Mouse (Mus musculus) spleen, postnatal 14 days (tissue): ENCODE measurements around the gene 4930578C19Rik.
"Not testable (repeated sequence)": the region's sequence is repeated elsewhere in the genome, so short reads cannot be mapped to it uniquely, and the experiment has no call there.

Experiments
- DNase-seq, 2 experiments: peaks; one replicate each; pipeline ENCODE4 v3.0.0; 2021 to 2022; ENCODE audit warnings: low spot score in 2 of 2

The 4930578C19Rik gene

DNA sequence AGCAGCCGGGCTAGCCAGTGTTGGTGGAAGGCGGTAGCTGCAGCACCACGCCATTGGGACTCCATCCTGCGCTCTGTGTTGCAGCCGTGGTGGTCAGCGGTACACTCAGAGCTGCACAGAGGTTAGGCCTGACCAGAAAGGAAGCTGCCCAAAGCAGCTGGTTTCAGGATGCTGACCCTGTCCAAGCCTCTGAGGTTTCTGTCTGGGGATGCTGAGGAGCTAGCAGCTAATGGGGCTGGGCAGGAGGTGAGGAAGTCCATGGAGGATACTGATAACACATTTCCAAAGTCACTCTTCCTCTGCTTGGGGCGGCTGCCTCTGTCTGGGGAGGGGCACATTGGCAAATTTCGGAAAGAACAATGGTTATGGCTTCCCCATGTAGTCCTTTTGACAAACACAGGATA lies at the start of gene 4930578C19Rik:
4930578C19Rik (minus strand) TSS at position 200 of the 404 bp plus-strand sequence.
- no peak for DNase-seq

DNA sequence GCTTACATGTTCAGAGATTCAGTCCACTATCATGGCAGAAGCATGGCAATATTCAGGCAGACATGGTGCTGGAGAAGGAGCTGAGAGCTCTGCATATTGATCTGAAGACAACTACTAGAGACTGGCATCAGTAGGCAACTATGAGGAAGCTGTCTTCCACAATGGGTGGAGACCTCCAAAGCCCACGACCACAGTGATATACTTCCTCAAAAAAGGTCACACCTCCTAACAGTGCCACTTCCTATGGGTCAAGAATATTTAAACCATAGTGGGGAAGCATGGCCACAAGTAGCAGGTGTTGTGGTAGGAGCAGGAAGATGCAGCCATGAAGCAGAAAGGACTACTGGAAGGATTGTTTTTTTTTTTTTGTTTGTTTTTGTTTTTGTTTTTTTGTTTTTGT lies 6.5 kb upstream of the 4930578C19Rik start:
- DNase-seq: no peak

DNA sequence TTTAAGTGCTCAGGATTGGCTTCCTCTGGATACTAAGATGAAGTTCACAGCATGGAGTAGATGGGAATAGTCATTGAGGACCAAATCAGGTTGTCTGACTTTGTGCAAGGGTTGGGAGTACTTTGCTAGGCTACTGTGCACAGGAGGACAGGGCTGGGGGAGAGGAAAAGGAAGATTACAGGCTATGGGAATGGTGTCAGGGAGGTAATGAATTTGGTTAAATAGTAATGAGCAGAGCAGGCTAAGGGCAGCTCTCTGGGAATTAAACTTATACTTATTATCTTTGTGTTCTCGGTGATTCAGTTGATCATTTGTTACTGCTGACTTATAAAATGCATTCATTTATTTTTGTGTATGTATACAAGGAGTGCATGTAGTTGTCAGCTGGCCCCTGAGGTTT lies 1.7 kb upstream of the 4930578C19Rik start:
- no peak for DNase-seq

DNA sequence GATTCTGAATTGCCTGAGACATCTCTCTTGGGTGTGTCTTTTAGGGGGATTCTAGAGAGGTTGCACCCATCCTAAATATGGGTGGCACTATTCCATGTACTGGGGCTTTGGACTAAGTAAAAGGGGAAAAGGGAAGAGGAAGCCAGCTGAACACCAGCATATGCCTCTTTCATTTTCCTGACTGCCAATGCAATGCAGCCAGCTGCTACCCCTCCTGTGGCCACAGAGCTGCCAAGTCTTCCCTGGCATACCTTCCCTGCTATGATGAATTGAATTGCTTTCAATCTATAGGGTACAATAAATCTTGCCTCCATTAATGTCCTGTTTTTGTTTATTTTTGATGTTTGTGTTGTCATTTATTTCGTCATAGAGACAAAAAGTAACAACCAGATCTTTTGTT lies 9.6 kb downstream of the 4930578C19Rik start:
- DNase-seq: no peak

DNA sequence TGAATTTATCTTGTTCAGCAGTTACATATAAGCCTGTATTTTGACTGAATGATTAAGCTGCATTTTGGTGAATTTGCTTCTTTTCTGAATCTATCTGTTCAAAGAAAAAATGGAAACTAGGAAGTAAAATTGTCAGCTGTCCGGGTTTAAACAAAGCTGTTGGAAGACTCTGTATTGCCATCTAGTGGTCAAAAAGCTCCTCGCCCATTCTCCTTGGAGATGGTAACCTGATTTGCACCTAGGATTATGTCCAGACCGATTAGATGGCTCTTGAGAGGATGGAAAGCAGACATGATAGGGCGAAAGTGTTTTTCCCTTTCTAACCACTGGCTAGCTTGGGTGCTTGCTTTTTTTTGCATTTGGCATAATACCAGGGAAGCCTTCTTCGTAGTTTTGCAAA lies 19.1 kb downstream of the 4930578C19Rik start:
- peak in 1 of 2 experiments; percentile 3 for DNase-seq

DNA sequence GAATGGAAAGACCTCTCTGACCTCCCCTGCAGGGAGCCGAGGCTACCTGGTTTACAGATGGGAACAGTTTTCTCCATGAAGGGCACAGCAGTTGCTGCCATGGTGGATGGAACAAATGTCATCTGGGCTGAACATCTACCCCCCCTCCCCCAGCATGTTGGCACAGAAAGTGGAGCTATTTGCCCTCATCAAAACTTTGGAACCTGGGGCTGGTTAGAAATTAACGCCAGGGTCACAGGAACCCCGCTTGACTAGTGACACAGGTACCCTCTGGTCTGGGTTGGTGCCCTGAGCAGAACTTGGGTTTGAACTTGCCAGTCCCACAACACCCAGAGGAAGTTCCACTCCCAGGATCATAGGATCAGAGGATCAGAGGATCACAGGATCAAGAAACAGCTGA lies 35.7 kb downstream of the 4930578C19Rik start:
- no peak for DNase-seq

DNA sequence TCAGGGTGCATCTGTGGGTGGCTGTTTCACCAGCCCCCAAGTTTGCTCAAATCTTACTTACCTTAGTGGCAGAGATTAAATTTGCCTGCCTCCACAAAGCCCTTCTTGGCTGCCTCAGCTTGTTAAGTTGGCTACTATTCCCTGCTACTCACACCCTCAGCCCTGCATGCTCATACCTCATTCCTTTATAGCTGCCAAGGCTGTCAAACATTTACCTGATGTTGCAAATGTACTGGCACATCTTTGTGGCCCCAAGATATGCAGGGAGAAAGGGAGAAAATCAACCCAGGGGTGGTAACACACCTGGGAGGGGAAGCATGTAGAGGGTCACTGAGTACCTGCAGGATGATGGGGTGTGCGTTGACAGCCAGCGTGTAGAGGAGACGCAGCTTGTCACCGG lies 38.0 kb downstream of the 4930578C19Rik start:
- DNase-seq: no peak

DNA sequence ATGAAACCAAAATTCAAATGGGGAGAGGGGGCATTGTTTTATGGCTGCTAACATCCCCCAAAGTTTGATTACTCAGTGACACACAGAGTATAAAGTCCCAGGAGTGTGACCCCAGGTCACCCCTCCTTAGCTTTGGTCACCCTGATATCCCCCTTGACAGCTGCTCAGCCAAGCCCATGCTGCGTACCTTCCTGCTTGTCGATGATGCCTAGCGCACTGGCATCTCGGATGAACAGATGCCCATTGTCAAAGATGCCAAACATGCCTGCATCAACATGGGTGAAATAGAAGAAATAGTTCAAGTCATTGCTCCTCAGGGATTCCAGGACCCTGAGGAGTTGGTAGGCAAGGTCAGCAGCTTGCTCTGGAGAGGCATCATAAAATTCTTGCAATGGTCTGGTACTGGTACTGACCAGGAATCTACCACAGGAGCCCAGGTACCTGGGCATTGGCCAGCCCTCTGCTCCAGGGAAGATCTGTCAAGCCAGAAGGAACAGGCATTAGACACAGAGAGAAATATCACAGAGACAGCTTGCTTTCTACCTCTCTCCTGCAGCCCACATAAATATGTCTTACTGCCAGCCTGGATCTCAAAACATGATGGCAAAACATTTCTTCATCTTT lies 40.9 kb downstream of the 4930578C19Rik start:
- DNase-seq: no peak

DNA sequence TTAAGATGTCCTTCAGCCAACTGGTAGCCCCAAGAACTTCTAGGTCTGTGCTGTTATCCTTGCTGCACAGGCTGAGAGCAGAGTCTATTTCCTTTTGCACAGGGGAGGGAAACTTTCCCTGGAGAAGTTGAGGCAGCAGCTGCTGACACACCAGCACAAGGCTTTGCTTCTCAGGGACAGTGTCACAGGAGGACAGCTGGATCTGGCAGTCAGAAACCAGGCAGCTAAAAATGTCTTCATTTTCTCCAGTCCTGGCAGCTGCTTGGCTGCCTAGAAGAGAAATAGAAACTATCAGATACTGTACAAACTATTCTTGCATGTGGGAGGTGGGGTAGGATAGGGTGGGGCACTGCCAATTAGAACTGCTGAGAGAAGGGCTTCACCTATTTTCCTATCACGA lies 42.2 kb downstream of the 4930578C19Rik start:
- no peak for DNase-seq

DNA sequence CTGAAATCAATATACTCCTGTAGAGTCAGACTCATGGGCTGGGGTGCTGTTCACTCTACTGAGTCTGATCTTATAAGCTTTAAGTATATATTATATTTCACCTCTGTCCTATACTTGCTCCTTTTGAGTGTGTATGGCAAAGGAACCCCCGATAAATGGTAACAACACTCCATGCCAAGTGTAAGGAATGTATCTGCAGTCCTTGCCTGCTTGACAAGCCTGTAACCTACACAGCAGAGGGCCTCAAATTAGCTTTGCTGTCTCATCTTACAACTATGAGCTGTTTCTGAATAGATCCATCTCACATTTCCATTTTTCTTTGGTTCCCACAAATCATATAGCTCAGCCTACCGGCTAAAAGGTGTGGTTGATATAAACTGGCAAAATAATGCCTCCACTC lies 46.6 kb downstream of the 4930578C19Rik start:
- DNase-seq: no peak

DNA sequence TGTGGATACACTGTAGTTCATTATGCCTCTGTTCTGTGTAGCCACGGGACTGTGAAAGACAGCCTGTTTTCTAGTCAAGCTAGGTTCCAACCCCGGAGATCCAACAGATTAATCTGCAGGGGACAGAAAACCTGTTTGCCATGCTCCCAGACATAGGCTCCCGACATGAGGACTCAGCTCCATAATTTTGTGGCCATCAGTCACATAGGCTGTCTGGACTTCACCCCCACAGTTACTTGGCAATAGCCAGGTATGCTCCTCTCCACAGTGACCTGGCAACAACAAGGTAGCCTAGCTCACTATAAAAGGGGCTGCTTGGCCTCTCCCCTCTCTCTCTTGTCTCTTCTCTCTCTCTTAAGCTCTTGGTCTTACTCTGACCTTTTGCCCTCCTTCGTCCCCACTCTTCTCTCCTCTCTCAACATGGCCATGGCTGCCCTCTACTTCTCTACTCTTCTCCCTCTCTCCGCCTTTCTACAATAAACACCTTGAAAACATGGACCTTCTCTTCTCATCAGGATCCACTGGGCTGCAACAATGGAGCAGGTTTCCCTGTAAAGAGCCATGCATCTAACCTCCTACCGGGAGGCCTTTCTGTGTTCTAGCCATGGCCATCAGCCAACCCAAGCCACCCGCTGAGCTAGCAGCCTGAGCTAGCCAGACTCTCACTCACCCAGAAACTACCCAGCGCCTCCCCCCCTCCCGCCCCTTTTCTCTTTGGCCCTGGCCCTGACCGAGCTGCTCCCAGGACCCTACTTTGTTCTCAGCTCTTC lies 49.9 kb downstream of the 4930578C19Rik start:
- no peak for DNase-seq

DNA sequence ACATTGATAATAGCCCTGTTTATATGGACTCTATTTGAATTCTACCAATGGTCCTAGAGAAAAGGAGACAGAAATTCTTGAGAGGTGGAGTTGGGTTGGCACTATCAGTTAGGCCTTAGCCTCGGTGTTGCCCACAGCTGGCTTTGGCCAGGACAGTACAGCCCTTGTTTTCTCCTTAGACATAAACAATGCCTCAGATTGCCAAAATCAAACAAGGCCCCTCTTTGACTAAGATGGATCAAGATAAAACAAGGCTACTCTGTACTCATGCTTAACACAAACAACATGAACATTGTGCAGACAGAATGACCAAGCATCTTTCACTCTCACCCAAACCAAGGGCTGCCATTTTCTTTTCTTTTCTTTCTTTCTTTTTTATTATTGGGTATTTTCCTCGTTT lies 51.6 kb downstream of the 4930578C19Rik start:
- no peak for DNase-seq

DNA sequence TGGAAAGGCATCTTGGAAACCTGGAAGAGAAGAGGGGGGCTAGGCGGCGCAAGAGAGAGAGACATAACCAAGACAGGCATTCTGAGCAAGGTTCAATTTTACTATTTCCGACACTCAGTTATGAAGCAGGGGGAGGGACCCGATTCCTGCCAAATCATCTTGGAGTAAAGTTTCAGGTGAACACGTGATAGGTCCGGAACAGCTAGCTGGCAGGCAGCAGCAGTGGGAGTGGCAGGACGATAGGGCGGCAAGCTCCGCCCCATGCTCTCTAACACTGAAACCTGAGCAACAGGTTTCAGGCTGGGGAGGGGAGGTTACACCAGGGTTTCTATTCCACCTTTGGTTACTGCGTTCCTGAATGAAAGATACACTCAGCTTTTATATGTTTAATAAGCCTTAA lies 58.9 kb downstream of the 4930578C19Rik start:
- DNase-seq: no peak

DNA sequence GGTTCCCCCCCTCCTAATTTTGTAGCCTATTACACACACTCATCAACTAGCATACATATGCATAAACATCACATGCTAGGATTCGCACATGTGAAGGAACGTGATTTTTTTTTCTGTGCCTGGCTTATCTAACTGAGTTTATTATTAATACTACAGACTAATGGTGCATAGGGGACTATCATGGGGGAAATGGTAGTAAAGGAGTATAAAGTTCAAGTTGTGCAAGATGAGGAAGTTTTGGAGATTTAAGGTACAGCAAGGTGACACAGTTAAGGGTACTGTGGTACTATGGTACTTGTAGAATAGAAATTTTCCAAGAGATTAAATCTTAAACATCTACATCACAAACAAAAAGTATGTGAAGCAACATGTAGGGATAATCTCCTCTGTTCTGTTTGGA lies 64.5 kb downstream of the 4930578C19Rik start:
- no peak for DNase-seq

DNA sequence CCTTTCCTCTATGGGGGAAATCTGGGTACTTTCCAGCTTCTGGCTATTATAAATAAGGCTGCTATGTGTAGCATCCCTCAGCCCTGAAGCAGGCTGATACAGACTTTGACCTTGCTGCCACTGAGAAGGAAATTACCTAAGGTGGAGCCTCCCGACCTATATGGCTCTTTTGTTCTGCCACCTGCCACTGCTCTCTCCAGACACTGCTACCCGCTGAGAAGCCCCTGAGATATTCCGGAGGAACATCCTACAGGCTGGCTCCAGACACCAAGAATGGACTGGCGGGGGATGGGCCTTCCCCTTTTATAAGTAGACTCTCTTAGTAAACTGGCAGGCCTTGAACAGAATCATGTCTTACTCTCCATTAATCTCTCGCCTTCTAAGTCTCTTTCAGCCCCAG lies 77.0 kb downstream of the 4930578C19Rik start:
- not testable (repeated sequence) for DNase-seq
